Mouse (Mus musculus) midbrain, embryonic 12.5 days (tissue): Measurements from ENCODE around the gene Ush2a. TPM values are rescaled to one million over a fixed set of nuclear protein-coding genes. Genes with fewer than 3 reads are reported as not detected.

Source experiments
- ATAC-seq: fragments of 200-750 bp; cut with Nextera tagmentation; 2 replicates; pipeline ENCODE4 v1.8.0; 2017; ENCODE audit warnings: low read depth, moderate TSS enrichment, moderate library complexity; ENCODE audit not compliant: low FRiP score
- H3K27ac ChIP-seq: fragments of 300-500 bp; sonication (generic); replicated peaks from 2 replicates; pipeline ENCODE4 v1.5.1; 2016; ENCODE audit warnings: mild to moderate bottlenecking
- H3K27me3 ChIP-seq: fragments of 300-500 bp; sonication (generic); 2 replicates; pipeline ENCODE4 v1.6.1; 2016; ENCODE audit warnings: mild to moderate bottlenecking
- H3K36me3 ChIP-seq: fragments of 300-500 bp; sonication (generic); 2 replicates; pipeline ENCODE4 v1.6.1; 2016
- H3K4me1 ChIP-seq: fragments of 300-500 bp; sonication (generic); 2 replicates; pipeline ENCODE4 v1.6.1; 2016
- H3K4me2 ChIP-seq: fragments of 300-500 bp; sonication (generic); replicated peaks from 2 replicates; pipeline ENCODE4 v1.6.1; 2016; ENCODE audit warnings: mild to moderate bottlenecking, moderate library complexity
- H3K4me3 ChIP-seq: fragments of 300-500 bp; sonication (generic); 2 replicates; pipeline ENCODE4 v1.5.1; 2016; ENCODE audit warnings: mild to moderate bottlenecking
- H3K9ac ChIP-seq: fragments of 300-500 bp; sonication (generic); replicated peaks from 2 replicates; pipeline ENCODE4 v1.6.1; 2016; ENCODE audit warnings: mild to moderate bottlenecking, moderate library complexity
- H3K9me3 ChIP-seq: fragments of 300-500 bp; sonication (generic); 2 replicates; pipeline ENCODE4 v1.6.1; 2016; ENCODE audit warnings: mild to moderate bottlenecking
- WGBS: fragments of 180-500 bp; shearing (Covaris S2); methylation state at CpG from one replicate; pipeline ENCODE4 v1.1.7; 2016; 5-methylcytosine and 5-hydroxymethylcytosine counted together
- polyA plus RNA-seq: library from polyadenylated mRNA; unstranded; fragments of >200 nt; fragmentation: Nextera tagmentation; extraction: Ambion mirVana; gene quantifications from 2 replicates; pipeline ENCODE4 v1.2.1, GENCODE M21; 2016

Gene Ush2a
- polyA plus RNA-seq, 1 experiment from 2014 or later, result 0.14 TPM

- Histone ChIP-seq H3K4me3 (no peak overlapping the region), H3K27me3 (no peaks in the 10 kb centered on the region), H3K9ac (no peak overlapping the region), H3K4me1 (no peaks in the 10 kb centered on the region), H3K36me3 (no peaks in the 10 kb centered on the region), H3K4me2 (no peak overlapping the region), H3K27ac (no peak overlapping the region), H3K9me3 (no peaks in the 10 kb centered on the region)
- 90% methylated on average over 5 of the region's 5 CpGs for WGBS
- no peak for ATAC-seq
Observed at GRCm38 (mm10) chr1:188316574-188316973, 54.8 kb downstream of the Ush2a start.

- 82% methylated on average over 4 of the region's 4 CpGs for WGBS
- no peaks in the 10 kb centered on the region for H3K36me3 ChIP-seq
- H3K27me3 ChIP-seq, result no peaks in the 10 kb centered on the region
- no peak overlapping the region for H3K9ac ChIP-seq
- H3K9me3 ChIP-seq, result no peaks in the 10 kb centered on the region
- no peak overlapping the region for H3K27ac ChIP-seq
- ATAC-seq, result no peak
- H3K4me1 ChIP-seq, result no peaks in the 10 kb centered on the region
- H3K4me2 ChIP-seq, result no peak overlapping the region
- no peak overlapping the region for H3K4me3 ChIP-seq
Observed at GRCm38 (mm10) chr1:188320204-188320603, 58.4 kb downstream of the Ush2a start.

GRCm38 (mm10) chr1:188321534-188321933, 59.7 kb downstream of the Ush2a start:
- Histone ChIP-seq H3K4me3 (no peak overlapping the region), H3K27me3 (no peaks in the 10 kb centered on the region), H3K9me3 (no peaks in the 10 kb centered on the region), H3K4me2 (no peak overlapping the region), H3K9ac (no peak overlapping the region), H3K4me1 (no peaks in the 10 kb centered on the region), H3K27ac (no peak overlapping the region), H3K36me3 (no peaks in the 10 kb centered on the region)
- WGBS, result 89% methylated on average over 7 of the region's 7 CpGs
- ATAC-seq, result no peak

GRCm38 (mm10) chr1:188330406-188330805, 68.6 kb downstream of the Ush2a start:
- Histone ChIP-seq H3K27ac (no peak overlapping the region), H3K27me3 (no peaks in the 10 kb centered on the region), H3K4me3 (no peak overlapping the region), H3K9me3 (no peaks in the 10 kb centered on the region), H3K4me2 (no peak overlapping the region), H3K9ac (no peak overlapping the region), H3K36me3 (no peaks in the 10 kb centered on the region), H3K4me1 (no peaks in the 10 kb centered on the region)
- WGBS, result 93% methylated on average over 2 of the region's 2 CpGs
- no peak for ATAC-seq

GRCm38 (mm10) chr1:188333936-188334335, 72.1 kb downstream of the Ush2a start:
- 90% methylated on average over 2 of the region's 2 CpGs for WGBS
- no peaks in the 10 kb centered on the region for H3K36me3 ChIP-seq

GRCm38 (mm10) chr1:188347762-188348161, 85.9 kb downstream of the Ush2a start:
- Histone ChIP-seq H3K36me3 (no peaks in the 10 kb centered on the region), H3K4me1 (no peaks in the 10 kb centered on the region), H3K4me2 (no peak overlapping the region), H3K27me3 (no peaks in the 10 kb centered on the region), H3K9me3 (no peaks in the 10 kb centered on the region), H3K9ac (no peak overlapping the region), H3K27ac (no peak overlapping the region), H3K4me3 (no peak overlapping the region)
- WGBS, result 69% methylated on average over 2 of the region's 2 CpGs
- ATAC-seq, result no peak

More at GRCm38 (mm10) chr1:188333936-188334335, 72.1 kb downstream of the Ush2a start:
- Histone ChIP-seq H3K4me2 (no peak overlapping the region), H3K4me1 (no peaks in the 10 kb centered on the region), H3K27ac (no peak overlapping the region), H3K9me3 (no peaks in the 10 kb centered on the region), H3K27me3 (no peaks in the 10 kb centered on the region), H3K9ac (no peak overlapping the region), H3K4me3 (no peak overlapping the region)
- ATAC-seq, result no peak

GRCm38 (mm10) chr1:188354726-188355125, 92.9 kb downstream of the Ush2a start:
- Histone ChIP-seq H3K27ac (no peak overlapping the region), H3K9ac (no peak overlapping the region), H3K4me1 (no peaks in the 10 kb centered on the region), H3K36me3 (no peaks in the 10 kb centered on the region), H3K9me3 (no peaks in the 10 kb centered on the region), H3K4me2 (no peak overlapping the region), H3K4me3 (no peak overlapping the region), H3K27me3 (no peaks in the 10 kb centered on the region)
- WGBS, result 89% methylated on average over 2 of the region's 2 CpGs
- ATAC-seq, result no peak

- H3K36me3 ChIP-seq, result no peaks in the 10 kb centered on the region
- no peak for ATAC-seq
- no peaks in the 10 kb centered on the region for H3K9me3 ChIP-seq
- no peaks in the 10 kb centered on the region for H3K27me3 ChIP-seq
- H3K4me3 ChIP-seq, result no peak overlapping the region
- no peak overlapping the region for H3K27ac ChIP-seq
- no peaks in the 10 kb centered on the region for H3K4me1 ChIP-seq
- H3K4me2 ChIP-seq, result no peak overlapping the region
- H3K9ac ChIP-seq, result no peak overlapping the region
- WGBS, result 94% methylated on average over 3 of the region's 3 CpGs
Observed at GRCm38 (mm10) chr1:188363548-188363947, 101.7 kb downstream of the Ush2a start.

- Histone ChIP-seq H3K9ac (no peak overlapping the region), H3K9me3 (no peaks in the 10 kb centered on the region), H3K4me1 (no peaks in the 10 kb centered on the region), H3K36me3 (no peaks in the 10 kb centered on the region), H3K4me2 (no peak overlapping the region), H3K27ac (no peak overlapping the region), H3K27me3 (peaks cover 4% of the 10 kb centered on the region; the same call in 1 of the 2 replicates), H3K4me3 (no peak overlapping the region)
- 83% methylated on average over 1 of the region's 1 CpGs for WGBS
- ATAC-seq, result no peak
Observed at GRCm38 (mm10) chr1:188385180-188385579, 123.4 kb downstream of the Ush2a start.

- no peak overlapping the region for H3K4me2 ChIP-seq
- no peaks in the 10 kb centered on the region for H3K36me3 ChIP-seq
- WGBS, result 69% methylated on average over 7 of the region's 7 CpGs
- no peak overlapping the region for H3K9ac ChIP-seq
- H3K27me3 ChIP-seq, result peaks cover 4% of the 10 kb centered on the region; the same call in 1 of the 2 replicates
- H3K4me3 ChIP-seq, result no peak overlapping the region
- no peaks in the 10 kb centered on the region for H3K4me1 ChIP-seq
- H3K27ac ChIP-seq, result no peak overlapping the region
- ATAC-seq, result no peak
- no peaks in the 10 kb centered on the region for H3K9me3 ChIP-seq
Observed at GRCm38 (mm10) chr1:188385733-188386261, 124.0 kb downstream of the Ush2a start.

- Histone ChIP-seq H3K4me3 (no peak overlapping the region), H3K27me3 (peaks cover 4% of the 10 kb centered on the region; the same call in 1 of the 2 replicates), H3K27ac (no peak overlapping the region), H3K9me3 (no peaks in the 10 kb centered on the region), H3K4me1 (no peaks in the 10 kb centered on the region), H3K9ac (no peak overlapping the region), H3K4me2 (no peak overlapping the region), H3K36me3 (no peaks in the 10 kb centered on the region)
- ATAC-seq, result no peak
- WGBS, result 91% methylated on average over 3 of the region's 3 CpGs
Observed at GRCm38 (mm10) chr1:188387321-188387720, 125.5 kb downstream of the Ush2a start.

- H3K4me1 ChIP-seq, result no peaks in the 10 kb centered on the region
- 79% methylated on average over 2 of the region's 2 CpGs for WGBS
- no peaks in the 10 kb centered on the region for H3K9me3 ChIP-seq
- no peak overlapping the region for H3K27ac ChIP-seq
- H3K4me3 ChIP-seq, result no peak overlapping the region
- ATAC-seq, result no peak
- H3K36me3 ChIP-seq, result no peaks in the 10 kb centered on the region
- H3K4me2 ChIP-seq, result no peak overlapping the region
- peaks cover 4% of the 10 kb centered on the region; the same call in 1 of the 2 replicates for H3K27me3 ChIP-seq
- no peak overlapping the region for H3K9ac ChIP-seq
Observed at GRCm38 (mm10) chr1:188387820-188388471, 126.1 kb downstream of the Ush2a start.
